Mouse (Mus musculus): Measurements from ENCODE around the gene Lix1l. TPM values are rescaled to one million over a fixed set of nuclear protein-coding genes. Genes with fewer than 3 reads are reported as not detected.
"Not testable (repeated sequence)": the region's sequence is repeated elsewhere in the genome, so short reads cannot be mapped to it uniquely, and the experiment has no call there.

Gene Lix1l
- polyA plus RNA-seq, 1 experiment from 2014 or later, result 5.5 TPM

- WGBS, result 44% methylated on average over 8 of the region's 8 CpGs
- Histone ChIP-seq H3K36me3 (ENCODE audit: control insufficient read depth, insufficient read depth, low read length) (no peaks in the 10 kb centered on the region), H3K4me2 (ENCODE audit: low read depth, low read length, severe bottlenecking) (peak overlapping the region; percentile 91), H3K9ac (ENCODE audit: low read length) (no peak overlapping the region; the same call in 1 of the 2 replicates), H3K4me1 (replicated peaks; ENCODE audit: control insufficient read depth, insufficient read depth, low read length) (peaks cover 29% of the 10 kb centered on the region), H3K27me3 (ENCODE audit: control insufficient read depth, insufficient read depth, low read length) (peaks cover 21% of the 10 kb centered on the region), H3K4me3 (ENCODE audit: low read depth, low read length) (peak overlapping the region; percentile 35; the same call in 1 of the 2 replicates), H3K27ac (ENCODE audit: low read depth, low read length) (no peak overlapping the region), H3K9me3 (ENCODE audit: control insufficient read depth, low read length) (no peaks in the 10 kb centered on the region)
- ATAC-seq (replicated peaks; ENCODE audit: low FRiP score), result no peak
- no peak for DNase-seq (ENCODE audit: low spot score)
These were observed 1.9 kb upstream of the Lix1l start for GRCm38 (mm10) chr3:96599069-96599393.

- Histone ChIP-seq H3K36me3 (ENCODE audit: control insufficient read depth, insufficient read depth, low read length) (no peaks in the 10 kb centered on the region), H3K9me3 (ENCODE audit: control insufficient read depth, low read length) (no peaks in the 10 kb centered on the region), H3K9ac (ENCODE audit: low read length) (no peak overlapping the region), H3K27ac (ENCODE audit: low read depth, low read length) (no peak overlapping the region), H3K4me3 (ENCODE audit: low read depth, low read length) (no peak overlapping the region), H3K4me2 (ENCODE audit: low read depth, low read length, severe bottlenecking) (no peak overlapping the region), H3K4me1 (replicated peaks; ENCODE audit: control insufficient read depth, insufficient read depth, low read length) (peaks cover 29% of the 10 kb centered on the region), H3K27me3 (ENCODE audit: control insufficient read depth, insufficient read depth, low read length) (peaks cover 21% of the 10 kb centered on the region)
- ATAC-seq (replicated peaks; ENCODE audit: low FRiP score) (no peak), DNase-seq (ENCODE audit: low spot score) (no peak)
- WGBS, result 49% methylated on average over 3 of the region's 3 CpGs
These were observed 1.5 kb upstream of the Lix1l start for GRCm38 (mm10) chr3:96599411-96599810.

- peak; percentile 80 for DNase-seq (ENCODE audit: low spot score)
- under 1% methylated on average over 26 of the region's 40 CpGs for WGBS
- Histone ChIP-seq H3K9ac (ENCODE audit: low read length) (peak overlapping the region; percentile 77), H3K4me3 (ENCODE audit: low read depth, low read length) (peak overlapping the region; percentile 88), H3K36me3 (ENCODE audit: control insufficient read depth, insufficient read depth, low read length) (no peaks in the 10 kb centered on the region), H3K27ac (ENCODE audit: low read depth, low read length) (peak overlapping the region; percentile 78), H3K4me1 (replicated peaks; ENCODE audit: control insufficient read depth, insufficient read depth, low read length) (peaks cover 21% of the 10 kb centered on the region), H3K27me3 (ENCODE audit: control insufficient read depth, insufficient read depth, low read length) (peaks cover 10% of the 10 kb centered on the region), H3K4me2 (ENCODE audit: low read depth, low read length, severe bottlenecking) (peak overlapping the region; percentile 69), H3K9me3 (ENCODE audit: control insufficient read depth, low read length) (no peaks in the 10 kb centered on the region)
- peak; percentile 71 for ATAC-seq (replicated peaks; ENCODE audit: low FRiP score)
These were observed 370 bp downstream of the Lix1l start for GRCm38 (mm10) chr3:96601251-96601787.

GRCm38 (mm10) chr3:96601941-96602703 lies 1.2 kb downstream of the Lix1l start:
- Histone ChIP-seq H3K36me3 (ENCODE audit: control insufficient read depth, insufficient read depth, low read length) (no peaks in the 10 kb centered on the region), H3K9ac (ENCODE audit: low read length) (peak overlapping the region; percentile 77), H3K27ac (ENCODE audit: low read depth, low read length) (0 out of 2 replicates have a peak overlapping the region, but pooled peaks have one; percentile 78), H3K4me1 (replicated peaks; ENCODE audit: control insufficient read depth, insufficient read depth, low read length) (peaks cover 13% of the 10 kb centered on the region), H3K27me3 (ENCODE audit: control insufficient read depth, insufficient read depth, low read length) (peaks cover 9% of the 10 kb centered on the region), H3K9me3 (ENCODE audit: control insufficient read depth, low read length) (no peaks in the 10 kb centered on the region), H3K4me3 (ENCODE audit: low read depth, low read length) (peak overlapping the region; percentile 88), H3K4me2 (ENCODE audit: low read depth, low read length, severe bottlenecking) (peak overlapping the region; percentile 69)
- DNase-seq (ENCODE audit: low spot score) (peak; percentile 54), ATAC-seq (replicated peaks; ENCODE audit: low FRiP score) (no peak)
- WGBS, result 25% methylated on average over 10 of the region's 10 CpGs

DNA sequence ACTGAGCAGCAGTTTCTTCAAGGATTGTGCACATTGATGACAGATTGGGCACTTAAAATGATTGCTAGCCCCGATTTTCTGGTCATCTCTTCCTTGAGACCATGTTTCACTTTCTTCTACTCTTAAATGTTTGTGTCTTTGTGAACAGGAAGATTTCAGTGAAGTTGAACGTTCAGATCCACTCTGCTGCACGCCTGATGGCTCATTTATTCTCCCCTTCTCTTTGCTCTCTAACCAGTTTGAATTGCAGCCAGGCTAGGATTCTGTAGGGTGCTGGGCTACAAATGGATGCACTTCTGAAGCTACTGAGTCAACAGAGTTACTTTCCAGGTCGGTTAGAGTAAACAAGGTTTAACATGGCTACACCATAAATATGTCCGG lies 1.7 kb downstream of the Lix1l start:
- no peak overlapping the region for H3K27ac ChIP-seq (ENCODE audit: low read depth, low read length)
- peak overlapping the region; percentile 69 for H3K4me2 ChIP-seq (ENCODE audit: low read depth, low read length, severe bottlenecking)
- 53% methylated on average over 5 of the region's 5 CpGs for WGBS
- DNase-seq (ENCODE audit: low spot score) (no peak), ATAC-seq (replicated peaks; ENCODE audit: low FRiP score) (no peak)
- H3K4me3 ChIP-seq (ENCODE audit: low read depth, low read length), result peak overlapping the region; percentile 88
- H3K9ac ChIP-seq (ENCODE audit: low read length), result peak overlapping the region; percentile 77
- no peaks in the 10 kb centered on the region for H3K9me3 ChIP-seq (ENCODE audit: control insufficient read depth, low read length)
- no peaks in the 10 kb centered on the region for H3K36me3 ChIP-seq (ENCODE audit: control insufficient read depth, insufficient read depth, low read length)
- H3K4me1 ChIP-seq (replicated peaks; ENCODE audit: control insufficient read depth, insufficient read depth, low read length), result peaks cover 10% of the 10 kb centered on the region; the same call in 1 of the 2 replicates
- H3K27me3 ChIP-seq (ENCODE audit: control insufficient read depth, insufficient read depth, low read length), result peaks cover 9% of the 10 kb centered on the region

GRCm38 (mm10) chr3:96603311-96603710 lies 2.4 kb downstream of the Lix1l start:
- Histone ChIP-seq H3K4me1 (replicated peaks; ENCODE audit: control insufficient read depth, insufficient read depth, low read length) (peaks cover 10% of the 10 kb centered on the region; the same call in 1 of the 2 replicates), H3K27ac (ENCODE audit: low read depth, low read length) (no peak overlapping the region), H3K27me3 (ENCODE audit: control insufficient read depth, insufficient read depth, low read length) (peaks cover 9% of the 10 kb centered on the region), H3K36me3 (ENCODE audit: control insufficient read depth, insufficient read depth, low read length) (no peaks in the 10 kb centered on the region), H3K9ac (ENCODE audit: low read length) (peak overlapping the region; percentile 14; the same call in 1 of the 2 replicates), H3K4me3 (ENCODE audit: low read depth, low read length) (no peak overlapping the region), H3K9me3 (ENCODE audit: control insufficient read depth, low read length) (no peaks in the 10 kb centered on the region), H3K4me2 (ENCODE audit: low read depth, low read length, severe bottlenecking) (peak overlapping the region; percentile 69; the same call in 1 of the 2 replicates)
- ATAC-seq (replicated peaks; ENCODE audit: low FRiP score) (no peak), DNase-seq (ENCODE audit: low spot score) (no peak)
- WGBS, result 56% methylated on average over 5 of the region's 5 CpGs

DNA sequence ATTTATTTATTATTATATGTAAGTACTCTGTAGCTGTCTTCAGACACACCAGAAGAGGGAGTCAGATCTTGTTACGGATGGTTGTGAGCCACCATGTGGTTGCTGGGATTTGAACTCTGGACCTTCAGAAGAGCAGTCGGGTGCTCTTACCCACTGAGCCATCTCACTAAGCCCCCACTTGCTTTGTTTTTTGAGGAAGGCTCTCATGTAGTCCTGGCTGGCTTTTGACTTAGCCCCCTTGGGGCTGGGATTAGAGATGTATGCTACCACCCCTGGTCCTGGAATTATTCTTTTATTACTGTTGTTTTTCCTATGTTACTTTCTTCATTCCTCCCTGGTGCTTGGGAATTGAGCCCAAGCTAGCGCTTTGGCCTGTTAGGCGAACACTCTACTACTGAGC lies 5.1 kb downstream of the Lix1l start:
- not testable (repeated sequence) for H3K36me3 ChIP-seq (ENCODE audit: control insufficient read depth, insufficient read depth, low read length); H3K27ac ChIP-seq (ENCODE audit: low read depth, low read length); H3K27me3 ChIP-seq (ENCODE audit: control insufficient read depth, insufficient read depth, low read length); ATAC-seq (replicated peaks; ENCODE audit: low FRiP score); H3K4me3 ChIP-seq (ENCODE audit: low read depth, low read length); H3K4me1 ChIP-seq (replicated peaks; ENCODE audit: control insufficient read depth, insufficient read depth, low read length); DNase-seq (ENCODE audit: low spot score); H3K4me2 ChIP-seq (ENCODE audit: low read depth, low read length, severe bottlenecking); H3K9ac ChIP-seq (ENCODE audit: low read length); H3K9me3 ChIP-seq (ENCODE audit: control insufficient read depth, low read length)
- WGBS, result 98% methylated on average over 4 of the region's 4 CpGs

DNA sequence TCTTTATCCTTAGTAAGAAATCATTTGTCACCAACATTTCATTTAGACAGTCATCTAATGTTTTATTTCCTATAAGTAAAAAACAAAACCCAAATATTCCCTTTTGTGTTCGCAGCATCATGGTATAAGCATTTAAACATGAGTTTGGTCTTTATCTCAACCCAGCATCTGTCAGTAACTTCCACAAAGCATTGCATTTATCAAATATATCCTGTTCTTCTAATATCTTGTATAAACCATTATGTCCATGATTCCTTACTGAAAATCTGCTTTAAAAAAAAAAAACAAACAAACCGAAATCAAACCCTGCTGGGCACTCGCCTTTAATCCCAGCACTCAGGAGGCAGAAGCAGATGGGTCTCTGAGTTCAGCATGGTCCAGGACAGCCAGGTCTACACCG lies 5.7 kb downstream of the Lix1l start:
- H3K27me3 ChIP-seq (ENCODE audit: control insufficient read depth, insufficient read depth, low read length), result no peaks in the 10 kb centered on the region
- no peak for DNase-seq (ENCODE audit: low spot score)
- H3K9me3 ChIP-seq (ENCODE audit: control insufficient read depth, low read length), result no peaks in the 10 kb centered on the region
- H3K9ac ChIP-seq (ENCODE audit: low read length), result no peak overlapping the region
- H3K27ac ChIP-seq (ENCODE audit: low read depth, low read length), result no peak overlapping the region
- H3K4me1 ChIP-seq (replicated peaks; ENCODE audit: control insufficient read depth, insufficient read depth, low read length), result peaks cover 3% of the 10 kb centered on the region; the same call in 1 of the 2 replicates
- ATAC-seq (replicated peaks; ENCODE audit: low FRiP score), result no peak
- no peak overlapping the region for H3K4me2 ChIP-seq (ENCODE audit: low read depth, low read length, severe bottlenecking)
- H3K4me3 ChIP-seq (ENCODE audit: low read depth, low read length), result no peak overlapping the region
- H3K36me3 ChIP-seq (ENCODE audit: control insufficient read depth, insufficient read depth, low read length), result no peaks in the 10 kb centered on the region
- WGBS, result 90% methylated on average over 4 of the region's 4 CpGs
